Mouse (Mus musculus) liver, embryonic 14.5 days (tissue): ENCODE data around the gene Zfpm1. TPM values are rescaled to one million over a fixed set of nuclear protein-coding genes. Genes with fewer than 3 reads are reported as not detected.
A peak's percentile ranks its signal among the peaks of the same experiment; 100 is the strongest.

ENCODE experiments used
- ATAC-seq: fragments of 200-750 bp; cut with Nextera tagmentation; 2 replicates; pipeline ENCODE4 v1.8.0; 2017; ENCODE audit warnings: moderate number of reproducible peaks, mild to moderate bottlenecking, moderate library complexity; ENCODE audit not compliant: insufficient read depth
- DNase-seq, 3 experiments: peaks; one replicate each; pipeline ENCODE4 v3.0.0-alpha.2; 2012 to 2013; ENCODE audit warnings: low read depth in 3 of 3, low spot score in 3 of 3
- H3K27ac ChIP-seq: fragments of 300-500 bp; sonication (generic); 2 replicates; pipeline ENCODE4 v1.5.1; 2014; ENCODE audit warnings: moderate library complexity, mild to moderate bottlenecking, control low read depth, inconsistent platforms
- H3K27me3 ChIP-seq: fragments of 300-500 bp; sonication (generic); 2 replicates; pipeline ENCODE4 v1.6.1; 2014; ENCODE audit warnings: mild to moderate bottlenecking, low read length, moderate library complexity; ENCODE audit not compliant: control insufficient read depth, insufficient read depth
- H3K36me3 ChIP-seq: fragments of 300-500 bp; sonication (generic); replicated peaks from 2 replicates; pipeline ENCODE4 v1.6.1; 2014; ENCODE audit warnings: low read depth; ENCODE audit not compliant: control insufficient read depth, insufficient read depth
- H3K4me1 ChIP-seq, 2 experiments: fragments of 200-500 bp in 1 of 2; fragments of 300-500 bp in 1 of 2; sonication (generic) in 1 of 2; replicated peaks; 2 replicates each; pipeline ENCODE4 v1.6.1; 2012 to 2014; ENCODE audit warnings: antibody characterized with exemption in 1 of 2, inconsistent platforms in 1 of 2, low read length in 1 of 2; ENCODE audit not compliant: control insufficient read depth in 2 of 2, insufficient read depth in 2 of 2
- H3K4me2 ChIP-seq: fragments of 300-500 bp; sonication (generic); 2 replicates; pipeline ENCODE4 v1.6.1; 2014; ENCODE audit warnings: low read depth, mild to moderate bottlenecking, control low read depth, moderate library complexity
- H3K4me3 ChIP-seq, 2 experiments: fragments of 200-500 bp in 1 of 2; fragments of 300-500 bp in 1 of 2; sonication (generic) in 1 of 2; 2 replicates each; pipeline ENCODE4 v1.5.1; 2012 to 2014; ENCODE audit warnings: low read depth in 2 of 2, low read length in 2 of 2, mild to moderate bottlenecking in 2 of 2, control low read depth in 1 of 2, inconsistent platforms in 1 of 2, moderate library complexity in 1 of 2; ENCODE audit not compliant: insufficient read depth in 1 of 2
- H3K9ac ChIP-seq: fragments of 300-500 bp; sonication (generic); replicated peaks from 2 replicates; pipeline ENCODE4 v1.6.1; 2014; ENCODE audit warnings: mild to moderate bottlenecking, control low read depth, moderate library complexity
- H3K9me3 ChIP-seq: fragments of 300-500 bp; sonication (generic); 2 replicates; pipeline ENCODE4 v1.6.1; 2016; ENCODE audit warnings: low read length, mixed read lengths; ENCODE audit not compliant: control insufficient read depth
- CTCF ChIP-seq: IDR thresholded peaks from 2 replicates; pipeline ENCODE4 v1.5.1; 2016; ENCODE audit warnings: antibody characterized with exemption, low read depth, control low read depth
- EP300 ChIP-seq: IDR thresholded peaks from 2 replicates; pipeline ENCODE4 v1.6.1; 2016; ENCODE audit warnings: antibody characterized with exemption, low read depth
- WGBS: fragments of 180-500 bp; shearing (Covaris S2); extraction: QIAGEN DNeasy Blood & Tissue Kit; methylation state at CpG from one replicate; pipeline ENCODE4 v1.1.7; 2014; ENCODE audit not compliant: insufficient replicate concordance; 5-methylcytosine and 5-hydroxymethylcytosine counted together
- polyA plus RNA-seq, 2 experiments: library from polyadenylated mRNA; depleted of rRNA in 1 of 2; stranded (reverse) in 1 of 2; unstranded in 1 of 2; fragments of >200 nt; fragmentation: Nextera tagmentation in 1 of 2; extraction: Ambion mirVana in 1 of 2; gene quantifications; 2 replicates each; pipeline versions ENCODE4 v1.2.1 to v1.2.3; 2012 to 2014

The Zfpm1 gene
- polyA plus RNA-seq, 2 experiments = 13.3 to 69.6 TPM

DNA sequence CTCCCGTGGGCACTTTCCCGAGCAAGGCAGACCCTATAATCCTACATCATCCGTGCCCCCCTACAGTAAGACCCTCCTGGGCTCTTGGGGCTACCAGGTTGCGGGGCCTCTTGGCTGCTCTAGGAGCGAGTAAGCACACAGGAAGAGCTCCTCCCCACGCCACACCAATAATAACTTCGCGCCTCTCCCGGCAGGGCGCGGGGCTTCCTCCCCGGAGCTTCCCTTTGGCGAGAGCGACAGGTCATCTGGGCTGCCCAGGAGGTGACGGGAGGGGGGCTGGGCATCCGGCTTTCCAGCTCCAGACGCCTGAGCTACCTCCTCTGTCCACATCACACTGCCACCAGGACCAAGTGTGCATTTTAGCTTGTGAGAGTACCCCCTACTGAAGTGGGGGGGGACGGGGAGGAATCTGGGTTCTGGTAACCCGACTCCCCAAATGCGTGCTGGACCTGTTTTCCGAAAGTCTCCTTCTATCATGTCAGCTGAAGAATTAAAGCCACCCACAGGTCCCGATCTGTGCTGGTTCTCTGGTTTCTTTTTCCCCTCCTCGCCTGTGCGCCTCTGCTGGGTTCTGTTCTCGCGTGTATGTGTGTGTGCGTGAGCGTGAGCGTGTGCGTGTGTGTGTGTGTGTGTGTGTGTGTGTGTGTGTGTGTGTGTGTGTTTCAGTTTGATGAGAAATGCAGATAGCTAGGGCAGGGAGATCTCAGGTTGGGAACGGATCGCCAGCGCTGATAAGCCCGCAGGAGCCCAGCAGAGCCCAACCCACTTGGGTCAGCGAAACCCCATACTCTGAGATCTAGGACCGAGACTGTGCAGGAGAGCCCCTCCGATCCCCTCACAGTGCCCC is 1.6 kb downstream of the Zfpm1 start:
- DNase-seq (peak in 1 of 3 experiments; percentile 41), ATAC-seq (no peak)
- Histone ChIP-seq H3K27ac (peak overlapping the region; percentile 98), H3K36me3 (peaks cover 11% of the 10 kb centered on the region), H3K9me3 (no peaks in the 10 kb centered on the region), H3K4me3 (peak overlapping the region; percentile 89 to 91), H3K9ac (peak overlapping the region; percentile 93), H3K4me2 (peak overlapping the region; percentile 93), H3K27me3 (no peaks in the 10 kb centered on the region), H3K4me1 (peaks cover 44 to 45% of the 10 kb centered on the region in 2 experiments)
- TF ChIP-seq EP300 (no peak), CTCF (peak; percentile 31; the same call in 1 of the 2 replicates)
- under 1% methylated on average over 36 of the region's 37 CpGs for WGBS

DNA sequence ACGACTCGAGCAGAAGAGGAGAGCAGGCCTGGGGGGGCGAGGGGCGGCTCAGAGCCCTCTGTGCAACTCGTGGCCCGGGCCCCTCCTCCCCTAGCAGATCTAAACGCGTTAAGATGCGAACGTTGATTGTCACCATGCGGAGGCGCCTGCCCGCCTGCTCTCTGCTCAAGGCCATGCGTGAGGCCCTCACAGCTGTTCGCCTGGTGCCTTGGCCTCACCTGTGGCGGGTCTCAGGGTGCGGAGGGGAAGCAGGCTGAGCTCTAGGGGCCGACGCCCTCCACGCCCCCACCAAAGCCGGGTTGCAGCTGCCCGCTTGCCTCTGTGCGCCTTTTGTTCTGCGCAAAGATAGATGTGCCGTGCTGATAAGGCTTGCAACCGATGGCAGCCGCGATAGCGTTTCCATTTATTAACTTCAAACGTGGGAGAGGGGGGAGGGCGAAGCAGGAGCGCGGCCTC is 2.3 kb downstream of the Zfpm1 start:
- TF ChIP-seq CTCF (peak; percentile 36; the same call in 1 of the 2 replicates), EP300 (no peak)
- no peak for ATAC-seq
- WGBS = 0% methylated on average over 32 of the region's 33 CpGs
- no peak for DNase-seq
- Histone ChIP-seq H3K36me3 (peaks cover 18% of the 10 kb centered on the region), H3K4me1 (peaks cover 51 to 52% of the 10 kb centered on the region in 2 experiments), H3K4me2 (peak overlapping the region; percentile 93), H3K27me3 (no peaks in the 10 kb centered on the region), H3K27ac (peak overlapping the region; percentile 98), H3K4me3 (peak overlapping the region; percentile 89 to 91), H3K9me3 (no peaks in the 10 kb centered on the region), H3K9ac (peak overlapping the region; percentile 93)

DNA sequence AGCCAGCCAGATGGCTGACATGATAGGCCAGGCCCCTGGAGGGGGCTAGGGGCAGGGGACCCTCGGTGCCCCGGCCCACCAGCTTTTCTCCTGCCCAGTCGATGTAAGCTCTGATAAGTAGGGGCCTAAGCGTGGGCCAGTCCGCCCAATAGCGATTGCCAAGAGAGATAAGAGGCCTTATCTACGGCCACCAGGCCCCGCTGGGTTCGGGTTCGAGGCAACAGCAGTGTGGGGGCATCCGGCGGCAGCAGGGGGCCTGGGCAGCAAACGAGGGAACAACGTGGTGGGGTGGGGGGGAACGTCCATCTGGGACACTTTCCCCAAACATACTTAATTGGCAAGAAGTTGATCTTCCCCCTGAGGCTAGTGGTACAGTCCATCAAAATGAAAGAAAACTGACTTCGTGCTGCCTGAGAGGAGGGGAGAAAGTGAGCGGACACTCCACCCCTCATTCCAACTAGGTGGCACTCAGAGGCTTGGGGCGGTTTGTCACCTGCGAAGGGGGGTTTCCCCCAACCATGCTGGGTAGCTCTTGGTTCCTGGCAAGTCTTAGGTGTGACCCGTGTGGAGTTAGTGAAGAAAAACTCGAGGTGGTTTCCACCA is 2.8 kb downstream of the Zfpm1 start:
- Histone ChIP-seq H3K27me3 (no peaks in the 10 kb centered on the region), H3K4me2 (peak overlapping the region; percentile 93), H3K9me3 (no peaks in the 10 kb centered on the region), H3K27ac (peak overlapping the region; percentile 98), H3K36me3 (peaks cover 23% of the 10 kb centered on the region), H3K4me3 (peak overlapping the region; percentile 89 to 91), H3K4me1 (peaks cover 56 to 57% of the 10 kb centered on the region in 2 experiments), H3K9ac (peak overlapping the region; percentile 93)
- ATAC-seq (no peak), DNase-seq (peak in 2 of 3 experiments; percentile 74 to 84)
- under 1% methylated on average over 21 of the region's 21 CpGs for WGBS
- peak; percentile 75 for TF ChIP-seq EP300
- TF ChIP-seq CTCF = no peak

DNA sequence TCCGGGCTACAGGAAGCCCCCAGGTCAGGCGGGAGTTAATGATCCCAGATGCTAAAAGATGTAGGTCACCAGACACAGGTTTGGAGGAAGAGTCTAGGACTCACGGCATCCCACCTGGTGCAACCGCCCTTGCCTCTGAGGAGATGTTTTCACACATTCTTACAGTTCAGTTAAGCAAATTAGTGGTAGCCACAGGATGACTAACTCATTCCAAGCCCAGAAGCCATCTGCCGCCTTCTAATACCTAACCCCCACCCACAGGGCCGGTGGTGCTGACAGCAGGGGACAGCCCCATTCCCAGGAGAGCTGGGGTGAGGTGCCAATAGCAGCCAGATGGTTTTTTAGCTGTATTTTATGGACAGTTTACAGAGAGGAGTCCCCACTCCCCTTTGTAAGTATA is 3.8 kb downstream of the Zfpm1 start:
- Histone ChIP-seq H3K4me3 (peak overlapping the region; percentile 89 to 91), H3K9ac (peak overlapping the region; percentile 93), H3K9me3 (no peaks in the 10 kb centered on the region), H3K4me1 (peaks cover 60% of the 10 kb centered on the region in 2 experiments), H3K4me2 (peak overlapping the region; percentile 93), H3K36me3 (peaks cover 32% of the 10 kb centered on the region), H3K27ac (peak overlapping the region; percentile 98), H3K27me3 (no peaks in the 10 kb centered on the region)
- DNase-seq (no peak), ATAC-seq (no peak)
- TF ChIP-seq EP300 (no peak), CTCF (no peak; the same call in 1 of the 2 replicates)
- 28% methylated on average over 6 of the region's 6 CpGs for WGBS

DNA sequence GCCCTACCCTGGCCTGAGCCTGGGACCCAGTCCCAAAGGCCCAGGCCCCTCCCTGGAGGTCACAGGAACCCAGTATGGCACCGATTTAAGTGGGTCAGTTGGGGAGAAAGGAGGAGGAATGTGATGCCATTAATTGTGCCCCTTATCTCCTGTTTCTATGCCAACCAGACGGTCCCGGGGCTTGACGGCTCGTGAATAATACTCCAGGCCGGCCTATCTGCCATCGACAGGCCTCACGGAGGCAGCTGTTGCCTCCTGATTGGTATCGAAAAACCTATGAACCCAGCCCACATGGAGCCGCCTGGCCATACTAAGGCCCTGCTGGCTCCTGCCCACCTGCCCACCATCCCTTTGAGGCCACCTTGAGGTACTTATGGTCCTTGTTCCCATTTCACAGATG is 5.0 kb downstream of the Zfpm1 start:
- DNase-seq = peak; percentile 96 to 98 (median 97)

More for the DNA sequence above, 5.0 kb downstream of the Zfpm1 start:
- H3K4me1 ChIP-seq = peaks cover 68 to 70% of the 10 kb centered on the region in 2 experiments
- no peaks in the 10 kb centered on the region for H3K27me3 ChIP-seq
- H3K9ac ChIP-seq = peak overlapping the region; percentile 93
- 9% methylated on average over 10 of the region's 10 CpGs for WGBS
- H3K4me3 ChIP-seq = peak overlapping the region; percentile 89 to 91
- H3K27ac ChIP-seq = peak overlapping the region; percentile 98
- peak; percentile 69 for ATAC-seq
- peaks cover 41% of the 10 kb centered on the region for H3K36me3 ChIP-seq
- TF ChIP-seq CTCF = no peak
- peak; percentile 96 for TF ChIP-seq EP300
- no peaks in the 10 kb centered on the region for H3K9me3 ChIP-seq
- peak overlapping the region; percentile 93 for H3K4me2 ChIP-seq
